Mouse (Mus musculus) thymus, adult 2 months (tissue): Measurements from ENCODE around the gene Dennd1a.

Source experiments
- CTCF ChIP-seq: fragments of 200-500 bp; IDR thresholded peaks from 2 replicates; pipeline ENCODE4 v1.5.1; 2012; ENCODE audit warnings: mild to moderate bottlenecking, control low read depth, low read length, moderate library complexity, borderline replicate concordance; ENCODE audit not compliant: control insufficient read depth, poor library complexity, insufficient read depth; ENCODE audit errors: extremely low read depth
- POLR2A ChIP-seq: fragments of 200-500 bp; IDR thresholded peaks from 2 replicates; pipeline ENCODE4 v1.6.1; 2012; ENCODE audit warnings: mild to moderate bottlenecking, low read length, control low read depth, moderate library complexity; ENCODE audit not compliant: control insufficient read depth, poor library complexity, insufficient read depth; ENCODE audit errors: extremely low read depth

DNA sequence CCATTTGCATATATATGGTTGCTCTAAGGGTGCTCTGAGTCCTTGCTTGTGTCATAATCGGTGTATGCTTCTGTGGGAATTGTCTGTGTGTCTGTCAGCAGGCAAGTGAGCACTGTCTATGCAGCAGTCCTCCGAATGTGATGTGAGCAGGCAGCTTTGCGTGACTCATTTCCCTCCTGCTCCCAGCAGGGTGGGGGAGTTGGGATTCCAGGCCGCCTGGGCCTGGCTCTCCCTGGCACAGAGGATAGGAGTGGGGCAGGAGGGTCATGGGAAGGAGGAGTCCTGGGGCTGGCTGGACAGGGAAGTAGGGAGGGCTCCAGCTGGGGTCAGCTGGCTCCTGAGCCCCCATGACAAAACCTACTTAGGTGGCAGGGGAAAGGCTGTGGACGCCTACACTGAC, 502.7 kb downstream of the Dennd1a start:
- TF ChIP-seq CTCF (no peak), POLR2A (no peak)
